ENCODE assay signal across 23 mouse cellular contexts in the genomic region with DNA sequence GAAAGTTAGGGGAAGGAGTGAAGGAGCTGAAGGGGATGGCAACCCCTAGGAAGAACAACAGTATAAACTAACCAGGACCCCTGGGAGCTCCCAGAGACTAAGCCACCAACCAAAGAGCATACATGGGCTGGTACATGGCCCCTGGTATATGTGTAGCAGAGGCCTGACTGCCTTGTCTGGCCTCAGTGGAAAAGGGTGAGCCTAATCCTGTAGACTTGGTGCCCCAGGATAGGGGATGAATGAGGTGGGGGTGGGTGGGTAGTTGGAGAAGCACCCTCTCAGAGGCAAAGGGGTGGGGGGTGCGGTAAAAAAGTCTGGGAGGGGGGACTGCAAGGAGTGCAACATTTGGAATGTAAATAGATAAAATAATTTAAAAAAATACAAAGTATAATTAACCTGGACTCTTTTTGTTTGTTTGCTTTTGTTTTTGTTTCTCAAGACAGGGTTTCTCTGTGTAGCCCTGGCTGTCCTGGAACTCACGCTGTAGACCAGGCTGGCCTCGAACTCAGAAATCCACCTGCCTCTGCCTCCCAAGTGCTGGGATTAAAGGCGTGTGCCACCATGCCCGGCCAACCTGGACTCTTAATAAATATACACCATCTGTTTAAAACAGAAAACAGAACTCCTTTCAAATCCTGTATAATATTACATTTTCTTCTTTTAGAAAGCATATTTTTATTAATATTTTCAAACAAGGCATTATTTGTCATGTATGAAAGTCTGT.
A peak's percentile ranks its signal among the peaks of the same experiment; 100 is the strongest.
DNase-seq lines count a peak whose midpoint lies in the region; ATAC-seq lines count a peak whose summit lies in the region.
"Had no signal": no experiment of that assay in that cellular context is flagged by ENCODE, and none has a peak within 500 bp of the region (broad histone marks: within the 10 kb centered on the region; RNA-seq: fewer than 3 reads in every experiment).

No protein-coding gene starts in this region.

- H3K4me1 ChIP-seq in midbrain, embryonic 12.5 days = no peaks in the 10 kb centered on the region; the same call in 1 of the 2 replicates
- H3K4me1 ChIP-seq in midbrain, embryonic 15.5 days = no peaks in the 10 kb centered on the region
- H3K4me1 ChIP-seq in embryonic facial prominence, embryonic 15.5 days = no peaks in the 10 kb centered on the region
- peaks cover 12% of the 10 kb centered on the region; the same call in 1 of the 2 replicates for H3K4me1 ChIP-seq in limb, embryonic 15.5 days
- H3K4me1 ChIP-seq: heart, embryonic 12.5 days; kidney, embryonic 15.5 days had no signal

- no peak overlapping the region for H3K9ac ChIP-seq in midbrain, embryonic 12.5 days (replicated peaks)
- no peak overlapping the region for H3K9ac ChIP-seq in midbrain, embryonic 15.5 days
- no peak overlapping the region for H3K9ac ChIP-seq in embryonic facial prominence, embryonic 15.5 days
- no peak overlapping the region for H3K9ac ChIP-seq in limb, embryonic 15.5 days
- H3K9ac ChIP-seq: heart, embryonic 12.5 days; kidney, embryonic 15.5 days had no signal

- H3K27me3 ChIP-seq in midbrain, embryonic 12.5 days = no peaks in the 10 kb centered on the region
- no peaks in the 10 kb centered on the region for H3K27me3 ChIP-seq in midbrain, embryonic 15.5 days (replicated peaks)
- no peaks in the 10 kb centered on the region for H3K27me3 ChIP-seq in embryonic facial prominence, embryonic 15.5 days
- H3K27me3 ChIP-seq in limb, embryonic 15.5 days = no peaks in the 10 kb centered on the region
- H3K27me3 ChIP-seq: heart, embryonic 12.5 days; kidney, embryonic 15.5 days had no signal

- no peak overlapping the region for H3K4me2 ChIP-seq in midbrain, embryonic 12.5 days (replicated peaks)
- no peak overlapping the region for H3K4me2 ChIP-seq in midbrain, embryonic 15.5 days
- no peak overlapping the region for H3K4me2 ChIP-seq in embryonic facial prominence, embryonic 15.5 days (replicated peaks)
- no peak overlapping the region for H3K4me2 ChIP-seq in limb, embryonic 15.5 days
- H3K4me2 ChIP-seq: heart, embryonic 12.5 days; kidney, embryonic 15.5 days had no signal

- WGBS in midbrain, embryonic 12.5 days = 62% methylated on average over 5 of the region's 5 CpGs
- 59% methylated on average over 5 of the region's 5 CpGs for WGBS in midbrain, embryonic 15.5 days
- 57% methylated on average over 5 of the region's 5 CpGs for WGBS in embryonic facial prominence, embryonic 15.5 days
- WGBS in limb, embryonic 15.5 days = 72% methylated on average over 5 of the region's 5 CpGs

- no peaks in the 10 kb centered on the region for H3K9me3 ChIP-seq in midbrain, embryonic 12.5 days
- no peaks in the 10 kb centered on the region for H3K9me3 ChIP-seq in midbrain, embryonic 15.5 days
- H3K9me3 ChIP-seq in embryonic facial prominence, embryonic 15.5 days (replicated peaks) = no peaks in the 10 kb centered on the region
- H3K9me3 ChIP-seq in limb, embryonic 15.5 days = no peaks in the 10 kb centered on the region
- H3K9me3 ChIP-seq: heart, embryonic 12.5 days; kidney, embryonic 15.5 days had no signal

- intact Hi-C loops in heart, postnatal 14 days (cut with DNase I) = no loop called here

- ATAC-seq in midbrain, embryonic 12.5 days (ENCODE audit: low FRiP score, low read depth) = peak; percentile 59
- ATAC-seq in midbrain, embryonic 15.5 days (replicated peaks) = no peak
- no peak for ATAC-seq in embryonic facial prominence, embryonic 15.5 days (ENCODE audit: insufficient number of reproducible peaks, low FRiP score, low TSS enrichment, low read depth)
- ATAC-seq in limb, embryonic 15.5 days (ENCODE audit: insufficient number of reproducible peaks, low FRiP score, low TSS enrichment, low read depth) = no peak
- ATAC-seq: intestine, postnatal 0 days had no signal

- H3K36me3 ChIP-seq in midbrain, embryonic 12.5 days = no peaks in the 10 kb centered on the region
- no peaks in the 10 kb centered on the region for H3K36me3 ChIP-seq in midbrain, embryonic 15.5 days (replicated peaks)
- H3K36me3 ChIP-seq in embryonic facial prominence, embryonic 15.5 days = peaks cover 3% of the 10 kb centered on the region; the same call in 1 of the 2 replicates
- H3K36me3 ChIP-seq in limb, embryonic 15.5 days = no peaks in the 10 kb centered on the region; the same call in 1 of the 2 replicates

- no peak overlapping the region for H3K27ac ChIP-seq in midbrain, embryonic 12.5 days (replicated peaks)
- H3K27ac ChIP-seq in midbrain, embryonic 15.5 days = no peak overlapping the region
- H3K27ac ChIP-seq in embryonic facial prominence, embryonic 15.5 days (replicated peaks) = peak overlapping the region; percentile 66
- 0 out of 2 replicates have a peak overlapping the region, but pooled peaks have one; percentile 50 for H3K27ac ChIP-seq in limb, embryonic 15.5 days
- H3K27ac ChIP-seq: kidney, embryonic 15.5 days; macrophage had no signal

- no peak overlapping the region for H3K4me3 ChIP-seq in midbrain, embryonic 12.5 days
- H3K4me3 ChIP-seq in midbrain, embryonic 15.5 days = no peak overlapping the region
- no peak overlapping the region for H3K4me3 ChIP-seq in embryonic facial prominence, embryonic 15.5 days (replicated peaks)
- H3K4me3 ChIP-seq in limb, embryonic 15.5 days = no peak overlapping the region
- H3K4me3 ChIP-seq: heart, embryonic 12.5 days; kidney, embryonic 15.5 days had no signal

- DNase-seq in heart, adult 11 months = peak; percentile 48
- no peak for DNase-seq in heart, postnatal 14 days
- no peak for DNase-seq in right cerebral cortex, adult 18-20 months
- no peak for DNase-seq in cerebellum, adult 18-20 months
- DNase-seq: adrenal gland, adult 2 months; B cell, adult 2 months; cerebellum, adult 11 months; cerebellum, postnatal 14 days; gastrocnemius, postnatal 14 days; heart, adult 18-20 months; heart, postnatal 10 days; kidney, postnatal 36 days; liver; right cerebral cortex, postnatal 25 days; spleen, adult 18-20 months had no signal

Comparison
In these comparisons a context has a peak if more than half of its experiments do, and no peak if none do; other contexts are left out.
1. H3K27ac ChIP-seq: peak in embryonic facial prominence, embryonic 15.5 days (single experiment) and limb, embryonic 15.5 days (single experiment); none in midbrain, embryonic 12.5 days (single experiment) and midbrain, embryonic 15.5 days (single experiment).